Mouse (Mus musculus) B cell, adult 67 days (primary cell): ENCODE results near the gene Xaf1. TPM values are rescaled to one million over a fixed set of nuclear protein-coding genes. Genes with fewer than 3 reads are reported as not detected.

Source experiments
- total RNA-seq, 2 experiments: library from RNA; stranded (reverse); gene quantifications; 4 replicates each; pipeline ENCODE4 v1.2.4; 2023

The Xaf1 gene
- 10 to 100 TPM; 33.4 to 56.4 TPM for total RNA-seq

DNA sequence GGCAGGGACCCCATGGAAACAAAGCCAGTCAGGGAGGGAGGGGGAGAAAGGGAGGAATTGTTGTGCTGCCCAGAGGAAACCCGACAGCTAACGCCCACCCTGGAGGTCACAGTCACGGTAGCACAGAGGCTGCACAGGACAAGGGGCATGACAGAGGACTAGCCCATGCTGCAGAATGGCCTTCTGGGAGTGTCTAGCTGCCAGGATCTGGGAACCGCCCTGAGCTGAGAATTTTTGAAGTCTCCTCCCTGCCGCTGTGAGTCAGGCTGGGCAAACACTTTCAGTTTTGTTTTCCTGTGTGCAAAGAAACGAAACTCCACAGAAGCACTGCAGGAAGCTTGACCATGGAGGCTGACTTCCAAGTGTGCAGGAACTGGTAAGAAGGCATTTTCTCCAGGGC, at the start of gene Xaf1:
Gene Xaf1 (plus strand): TSS at position 296 of the 400 bp plus-strand sequence.

DNA sequence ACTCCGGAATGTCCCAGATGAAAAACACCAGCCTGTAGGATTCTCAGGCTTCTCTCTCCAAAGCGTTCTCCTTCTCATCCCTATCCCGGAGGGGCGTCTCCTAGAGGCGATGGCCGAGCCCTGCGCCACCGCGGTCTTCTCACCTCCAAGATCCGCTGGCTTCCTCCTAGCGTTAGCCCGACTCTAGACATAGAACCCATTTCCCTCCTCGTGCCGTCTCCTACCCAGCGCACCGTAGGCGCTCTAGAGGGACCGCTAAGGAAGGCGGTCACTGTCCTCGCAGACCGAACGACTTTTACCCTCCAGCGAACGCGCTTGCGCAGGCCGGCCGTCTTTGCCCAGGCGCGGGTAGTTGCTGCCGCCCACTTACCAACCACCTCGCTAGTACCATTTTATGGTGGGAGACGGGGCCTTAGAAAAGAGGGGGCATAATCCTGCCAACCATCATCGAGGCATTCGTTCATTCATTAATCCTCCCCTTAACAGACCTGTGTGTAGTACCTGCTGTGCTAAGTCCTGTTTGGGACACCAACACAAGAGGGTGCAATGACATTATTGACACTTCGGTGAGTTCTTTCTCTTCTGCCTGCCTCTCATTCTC, 34.4 kb upstream of the Xaf1 start, which contains the start of gene Slc13a5:
Gene Slc13a5 (minus strand): TSS at position 263 of the 601 bp plus-strand sequence.

DNA sequence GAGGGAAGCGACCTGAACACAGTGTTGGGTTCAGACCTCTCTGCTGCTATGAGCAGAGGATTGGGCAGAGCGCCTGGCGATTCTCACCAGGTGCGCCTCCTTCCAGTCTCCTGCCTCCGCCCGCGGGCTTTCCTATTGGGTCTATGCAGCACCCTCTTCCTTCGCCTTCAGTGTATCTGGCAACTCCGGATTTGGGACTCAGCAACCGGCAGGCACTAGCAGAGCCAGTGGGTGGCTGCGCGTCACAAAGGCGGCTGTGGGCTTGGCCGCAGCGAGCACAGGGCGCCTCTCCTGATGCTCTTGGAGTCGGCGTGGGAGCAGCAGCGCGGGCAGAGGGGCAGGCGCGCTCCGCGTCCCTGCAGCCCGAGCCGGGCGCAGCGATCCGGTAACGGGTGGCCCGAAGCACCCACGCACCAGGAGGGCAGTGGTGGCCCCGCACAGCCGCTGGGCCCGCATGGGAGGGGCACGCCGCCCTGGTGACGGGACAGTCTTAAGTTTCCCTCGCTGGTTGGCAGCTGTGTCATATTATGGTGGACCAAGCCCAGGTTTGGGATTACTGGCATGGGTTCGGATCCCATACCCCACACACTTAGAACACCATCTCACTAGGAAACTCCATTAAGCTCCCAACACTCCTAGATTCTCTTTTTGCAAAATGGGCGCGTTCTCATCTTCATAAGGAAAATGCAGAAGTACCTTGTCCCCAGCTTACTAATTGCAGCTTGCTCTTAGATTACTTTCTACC, 12.9 kb downstream of the Xaf1 start, which contains the start of gene Fbxo39:
Gene Fbxo39 (plus strand): TSS at position 294 of the 745 bp plus-strand sequence.

DNA sequence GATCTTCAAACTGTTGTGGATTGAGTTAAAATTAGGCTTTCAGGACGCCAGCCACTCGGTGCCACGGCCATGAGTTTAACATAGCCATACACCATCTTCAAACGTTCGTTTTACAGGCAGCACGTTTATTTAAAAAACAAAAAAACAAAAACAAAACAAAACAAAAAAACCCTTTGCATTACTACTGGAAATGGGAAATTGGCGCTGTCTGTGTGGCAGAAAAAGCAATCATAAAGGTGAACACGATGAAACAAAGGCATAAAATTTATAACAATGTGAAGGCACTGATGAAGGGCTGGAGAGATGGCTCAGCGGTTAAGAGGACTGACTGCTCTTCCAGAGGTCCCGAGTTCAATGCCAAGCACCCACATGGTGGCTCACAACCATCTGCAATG, 60.9 kb downstream of the Xaf1 start, which contains the start of gene Tekt1:
Gene Tekt1 (minus strand): TSS at position 96 of the 395 bp plus-strand sequence.

Other genes with a start within 250 kb of the Xaf1 start
- not detected for gene Pitpnm3, start 165.9 kb upstream of the Xaf1 start, total RNA-seq
- gene Gm43951, start 94.8 kb upstream of the Xaf1 start, total RNA-seq, result under 1 TPM; 0.49 to 0.80 TPM
- 10 to 100 TPM; 17.7 to 21.2 TPM for gene 4933427D14Rik, start 94.2 kb upstream of the Xaf1 start, total RNA-seq
- 10 to 100 TPM; 22.7 to 28.5 TPM for gene Txndc17, start 94.1 kb upstream of the Xaf1 start, total RNA-seq
- gene Med31, start 86.0 kb upstream of the Xaf1 start, total RNA-seq, result 10 to 100 TPM; 31.4 to 37.4 TPM
- gene Slc13a5, start 34.4 kb upstream of the Xaf1 start, total RNA-seq, result not detected
- under 1 TPM in 1 of 2 experiments, not detected in 1; 0.64 TPM for gene Fbxo39, start 12.8 kb downstream of the Xaf1 start, total RNA-seq
- not detected for gene Tekt1, start 60.8 kb downstream of the Xaf1 start, total RNA-seq
- gene Smtnl2, start 110.1 kb downstream of the Xaf1 start, total RNA-seq, result 1 to 10 TPM in 1 of 2 experiments, not detected in 1; 1.0 TPM
- gene Ggt6, start 133.9 kb downstream of the Xaf1 start, total RNA-seq, result not detected
- gene Mybbp1a, start 139.7 kb downstream of the Xaf1 start, total RNA-seq, result 100 to 1,000 TPM; 155 to 165 TPM
- 10 to 100 TPM; 41.9 to 59.0 TPM for gene Spns2, start 188.3 kb downstream of the Xaf1 start, total RNA-seq
- 10 to 100 TPM; 12.5 to 12.6 TPM for gene Spns3, start 248.9 kb downstream of the Xaf1 start, total RNA-seq